Mouse (Mus musculus) CH12.LX (cell line): ENCODE measurements around the gene Arl5c.

Experiments used
- CHD1 ChIP-seq: IDR thresholded peaks from 2 replicates; pipeline ENCODE4 v1.6.1; 2012; ENCODE audit warnings: low read depth, low read length, improper control_type of control experiment, inconsistent platforms
- CTCF ChIP-seq, 2 experiments: IDR thresholded peaks in 1 of 2; conservative IDR thresholded peaks in 1 of 2; 2 replicates each; pipeline ENCODE4 v1.5.1; 2011 to 2012; ENCODE audit warnings: low read depth in 2 of 2, low read length in 2 of 2, improper control_type of control experiment in 1 of 2, inconsistent platforms in 1 of 2, mild to moderate bottlenecking in 1 of 2, moderate library complexity in 1 of 2
- GABPA ChIP-seq: IDR thresholded peaks from 2 replicates; pipeline ENCODE4 v1.6.1; 2012; ENCODE audit warnings: low read depth, low read length, improper control_type of control experiment, inconsistent platforms; ENCODE audit not compliant: insufficient replicate concordance
- HCFC1 ChIP-seq: IDR thresholded peaks from 2 replicates; pipeline ENCODE4 v1.6.1; 2012; ENCODE audit warnings: low read depth, mild to moderate bottlenecking, inconsistent platforms, low read length, improper control_type of control experiment
- IRF4 ChIP-seq: IDR thresholded peaks from 2 replicates; pipeline ENCODE4 v1.6.1; 2014; ENCODE audit warnings: low read depth, mild to moderate bottlenecking, inconsistent platforms, low read length, improper control_type of control experiment
- MXI1 ChIP-seq: IDR thresholded peaks from 2 replicates; pipeline ENCODE4 v1.6.1; 2011; ENCODE audit warnings: mild to moderate bottlenecking, low read depth, low read length, improper control_type of control experiment
- MYC ChIP-seq: IDR thresholded peaks from 2 replicates; pipeline ENCODE4 v1.6.1; 2011; ENCODE audit warnings: low read depth, mild to moderate bottlenecking, improper control_type of control experiment, low read length
- NRF1 ChIP-seq: IDR thresholded peaks from 2 replicates; pipeline ENCODE4 v1.6.1; 2014; ENCODE audit warnings: low read depth, mild to moderate bottlenecking, inconsistent platforms, low read length, improper control_type of control experiment, moderate library complexity
- SIN3A ChIP-seq: IDR thresholded peaks from 2 replicates; pipeline ENCODE4 v1.6.1; 2012; ENCODE audit warnings: low read length, improper control_type of control experiment, inconsistent platforms
- USF1 ChIP-seq: IDR thresholded peaks from 2 replicates; pipeline ENCODE4 v1.6.1; 2014; ENCODE audit warnings: low read depth, mild to moderate bottlenecking, inconsistent platforms, low read length, improper control_type of control experiment
- ZNF384 ChIP-seq: IDR thresholded peaks from 2 replicates; pipeline ENCODE4 v1.6.1; 2012; ENCODE audit warnings: low read depth, low read length, improper control_type of control experiment, inconsistent platforms

- TF ChIP-seq ZNF384 (no peak), HCFC1 (no peak), MYC (no peak), CTCF (conservative IDR thresholded peaks at IDR 0.05 in 1 of 2, IDR thresholded peaks at IDR 0.05 in 1 of 2; ENCODE audit: low read depth in 2 of 2, low read length in 2 of 2) (no peak), CHD1 (no peak), NRF1 (no peak), GABPA (no peak), SIN3A (no peak), IRF4 (no peak), USF1 (no peak), MXI1 (no peak)
Measured at GRCm38 (mm10) chr11:97959300-97959680, 36.7 kb downstream of the Arl5c start.
